Mouse (Mus musculus) lung, adult 2 months (tissue): ENCODE measurements around the gene Magea5.
"Not testable (repeated sequence)": the region's sequence is repeated elsewhere in the genome, so short reads cannot be mapped to it uniquely, and the experiment has no call there.

ENCODE experiments used
- CTCF ChIP-seq: fragments of 200-500 bp; IDR thresholded peaks from 2 replicates; pipeline ENCODE4 v1.5.1; 2011; ENCODE audit warnings: mild to moderate bottlenecking, low read length, control low read depth; ENCODE audit not compliant: insufficient read depth
- POLR2A ChIP-seq: fragments of 200-500 bp; IDR thresholded peaks from 2 replicates; pipeline ENCODE4 v1.6.1; 2011; ENCODE audit warnings: low read depth, mild to moderate bottlenecking, control low read depth, low read length, borderline replicate concordance; ENCODE audit errors: extremely low read depth

DNA sequence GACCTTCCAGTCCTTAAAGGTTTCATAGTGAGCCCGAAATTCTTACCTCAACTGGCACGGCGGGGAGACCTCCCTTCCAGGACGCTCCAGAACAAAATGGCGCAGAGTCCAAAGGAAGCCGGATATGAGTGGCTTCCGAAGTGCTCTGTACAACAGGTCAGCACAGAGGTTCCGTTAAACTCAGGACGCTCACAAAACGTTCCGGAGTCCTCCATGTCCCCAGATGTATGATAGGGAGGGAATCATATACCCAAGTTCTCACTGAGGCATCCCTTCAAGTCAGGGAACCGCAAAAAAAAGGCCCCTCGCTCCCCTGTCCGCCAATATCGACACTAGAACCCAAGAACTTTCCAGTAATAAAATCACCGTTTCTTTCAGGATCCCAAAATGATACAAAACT is at the start of gene Magea5:
- not testable (repeated sequence) for TF ChIP-seq CTCF, POLR2A
